Mouse (Mus musculus) fibroblast of lung, adult 2 months (primary cell): ENCODE data around the gene 4930523C07Rik.
A peak's percentile ranks its signal among the peaks of the same experiment; 100 is the strongest.

Experiments used
- DNase-seq: peaks from one replicate; pipeline ENCODE4 v3.0.0-alpha.2; 2011; ENCODE audit warnings: low read depth

4930523C07Rik gene

GRCm38 (mm10) chr1:160099659-160100302 lies 55.6 kb downstream of the 4930523C07Rik start:
- DNase-seq: no peak

DNA sequence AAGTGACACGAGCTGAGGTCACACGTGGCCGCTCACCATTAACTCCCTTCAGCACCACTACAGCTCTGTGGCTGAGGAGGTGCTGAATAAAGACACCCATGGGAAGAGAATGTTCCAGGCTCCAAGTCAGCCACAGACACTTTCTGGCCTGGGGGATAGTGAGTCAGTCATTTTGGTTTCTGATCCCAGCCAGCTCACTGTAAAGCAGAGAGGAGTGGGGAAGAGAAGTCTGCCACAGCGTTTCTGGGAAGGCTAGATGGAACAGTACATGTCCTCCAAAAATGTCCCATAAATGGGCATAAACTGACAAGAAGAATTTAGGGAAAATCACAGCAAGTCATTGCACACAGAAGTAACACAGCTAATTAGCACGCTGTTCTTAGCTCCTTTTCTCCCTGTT lies 56.8 kb downstream of the 4930523C07Rik start:
- DNase-seq: peak; percentile 57

GRCm38 (mm10) chr1:160105426-160105825 lies 61.2 kb downstream of the 4930523C07Rik start:
- no peak for DNase-seq

- DNase-seq: no peak
Measured at GRCm38 (mm10) chr1:160108604-160109003, 64.4 kb downstream of the 4930523C07Rik start.

- no peak for DNase-seq
Measured at GRCm38 (mm10) chr1:160123957-160124356, 79.8 kb downstream of the 4930523C07Rik start.
